Mouse (Mus musculus) bone marrow, adult 2 months (tissue): ENCODE data around the gene Rpl10.
A peak's percentile ranks its signal among the peaks of the same experiment; 100 is the strongest.

Experiments used
- CTCF ChIP-seq: fragments of 200-500 bp; IDR thresholded peaks from 2 replicates; pipeline ENCODE4 v1.5.1; 2011; ENCODE audit warnings: low read length, control low read depth; ENCODE audit not compliant: control insufficient read depth, insufficient read depth
- POLR2A ChIP-seq: fragments of 200-500 bp; IDR thresholded peaks from 2 replicates; pipeline ENCODE4 v1.6.1; 2011; ENCODE audit warnings: low read depth, mild to moderate bottlenecking, control low read depth, low read length, borderline replicate concordance; ENCODE audit not compliant: control insufficient read depth

GRCm38 (mm10) chrX:74249615-74250014 lies 21.0 kb upstream of the Rpl10 start, which contains the start of gene Flna:
- TF ChIP-seq CTCF: peak; percentile 34; the same call in 1 of the 2 replicates
- peak; percentile 37; the same call in 1 of the 2 replicates for TF ChIP-seq POLR2A
